Mouse (Mus musculus): ENCODE data around the gene Als2cr12. TPM values are rescaled to one million over a fixed set of nuclear protein-coding genes. Genes with fewer than 3 reads are reported as not detected.
"Not testable (repeated sequence)": the region's sequence is repeated elsewhere in the genome, so short reads cannot be mapped to it uniquely, and the experiment has no call there.

The Als2cr12 gene
- polyA plus RNA-seq, 1 experiment from 2014 or later = not detected

GRCm38 (mm10) chr1:58700580-58701162, 4.9 kb upstream of the Als2cr12 start:
- not testable (repeated sequence) for ATAC-seq (ENCODE audit: low FRiP score)

GRCm38 (mm10) chr1:58699988-58700387, 4.2 kb upstream of the Als2cr12 start:
- Histone ChIP-seq H3K9ac (ENCODE audit: low read depth, low read length) (no peak overlapping the region), H3K27ac (ENCODE audit: low read depth, low read length) (no peak overlapping the region), H3K27me3 (ENCODE audit: control insufficient read depth, insufficient read depth, low read length) (no peaks in the 10 kb centered on the region), H3K4me3 (ENCODE audit: low read depth, low read length) (no peak overlapping the region), H3K9me3 (ENCODE audit: control insufficient read depth, low read length) (no peaks in the 10 kb centered on the region), H3K4me1 (replicated peaks; ENCODE audit: control insufficient read depth, insufficient read depth, low read length) (no peaks in the 10 kb centered on the region), H3K36me3 (ENCODE audit: control insufficient read depth, insufficient read depth, low read length) (no peaks in the 10 kb centered on the region), H3K4me2 (replicated peaks; ENCODE audit: low read depth, low read length) (no peak overlapping the region)
- ATAC-seq (ENCODE audit: low FRiP score) (no peak), DNase-seq (ENCODE audit: low spot score) (no peak)
- 69% methylated on average over 3 of the region's 3 CpGs for WGBS

More at GRCm38 (mm10) chr1:58700580-58701162, 4.9 kb upstream of the Als2cr12 start:
- not testable (repeated sequence) for H3K9me3 ChIP-seq (ENCODE audit: control insufficient read depth, low read length); H3K36me3 ChIP-seq (ENCODE audit: control insufficient read depth, insufficient read depth, low read length); H3K27ac ChIP-seq (ENCODE audit: low read depth, low read length); H3K4me1 ChIP-seq (replicated peaks; ENCODE audit: control insufficient read depth, insufficient read depth, low read length); H3K27me3 ChIP-seq (ENCODE audit: control insufficient read depth, insufficient read depth, low read length); H3K9ac ChIP-seq (ENCODE audit: low read depth, low read length); DNase-seq (ENCODE audit: low spot score); H3K4me3 ChIP-seq (ENCODE audit: low read depth, low read length); H3K4me2 ChIP-seq (replicated peaks; ENCODE audit: low read depth, low read length)
- 85% methylated on average over 4 of the region's 5 CpGs for WGBS

GRCm38 (mm10) chr1:58698781-58699180, 3.0 kb upstream of the Als2cr12 start:
- no peak for ATAC-seq (ENCODE audit: low FRiP score)
- H3K4me3 ChIP-seq (ENCODE audit: low read depth, low read length) = no peak overlapping the region
- 82% methylated on average over 4 of the region's 4 CpGs for WGBS
- H3K9ac ChIP-seq (ENCODE audit: low read depth, low read length) = no peak overlapping the region
- no peak overlapping the region for H3K27ac ChIP-seq (ENCODE audit: low read depth, low read length)
- H3K27me3 ChIP-seq (ENCODE audit: control insufficient read depth, insufficient read depth, low read length) = no peaks in the 10 kb centered on the region
- no peak for DNase-seq (ENCODE audit: low spot score)
- no peaks in the 10 kb centered on the region for H3K9me3 ChIP-seq (ENCODE audit: control insufficient read depth, low read length)
- H3K4me1 ChIP-seq (replicated peaks; ENCODE audit: control insufficient read depth, insufficient read depth, low read length) = no peaks in the 10 kb centered on the region
- no peak overlapping the region for H3K4me2 ChIP-seq (replicated peaks; ENCODE audit: low read depth, low read length)
- H3K36me3 ChIP-seq (ENCODE audit: control insufficient read depth, insufficient read depth, low read length) = no peaks in the 10 kb centered on the region

GRCm38 (mm10) chr1:58697607-58698006, 1.8 kb upstream of the Als2cr12 start:
- WGBS = 55% methylated on average over 1 of the region's 1 CpGs
- not testable (repeated sequence) for H3K9ac ChIP-seq (ENCODE audit: low read depth, low read length); ATAC-seq (ENCODE audit: low FRiP score); H3K27me3 ChIP-seq (ENCODE audit: control insufficient read depth, insufficient read depth, low read length); H3K9me3 ChIP-seq (ENCODE audit: control insufficient read depth, low read length); DNase-seq (ENCODE audit: low spot score); H3K36me3 ChIP-seq (ENCODE audit: control insufficient read depth, insufficient read depth, low read length); H3K27ac ChIP-seq (ENCODE audit: low read depth, low read length); H3K4me1 ChIP-seq (replicated peaks; ENCODE audit: control insufficient read depth, insufficient read depth, low read length); H3K4me3 ChIP-seq (ENCODE audit: low read depth, low read length); H3K4me2 ChIP-seq (replicated peaks; ENCODE audit: low read depth, low read length)

GRCm38 (mm10) chr1:58693696-58694095, 2.1 kb downstream of the Als2cr12 start:
- 67% methylated on average over 1 of the region's 1 CpGs for WGBS
- H3K36me3 ChIP-seq (ENCODE audit: control insufficient read depth, insufficient read depth, low read length) = no peaks in the 10 kb centered on the region
- no peak for DNase-seq (ENCODE audit: low spot score)
- H3K4me2 ChIP-seq (replicated peaks; ENCODE audit: low read depth, low read length) = no peak overlapping the region
- no peak overlapping the region for H3K9ac ChIP-seq (ENCODE audit: low read depth, low read length)
- no peak for ATAC-seq (ENCODE audit: low FRiP score)
- H3K27ac ChIP-seq (ENCODE audit: low read depth, low read length) = no peak overlapping the region
- H3K4me1 ChIP-seq (replicated peaks; ENCODE audit: control insufficient read depth, insufficient read depth, low read length) = no peaks in the 10 kb centered on the region
- no peak overlapping the region for H3K4me3 ChIP-seq (ENCODE audit: low read depth, low read length)
- H3K9me3 ChIP-seq (ENCODE audit: control insufficient read depth, low read length) = no peaks in the 10 kb centered on the region
- H3K27me3 ChIP-seq (ENCODE audit: control insufficient read depth, insufficient read depth, low read length) = no peaks in the 10 kb centered on the region

GRCm38 (mm10) chr1:58691718-58692117, 4.1 kb downstream of the Als2cr12 start:
- ATAC-seq (ENCODE audit: low FRiP score); H3K27ac ChIP-seq (ENCODE audit: low read depth, low read length); H3K4me2 ChIP-seq (replicated peaks; ENCODE audit: low read depth, low read length); H3K9me3 ChIP-seq (ENCODE audit: control insufficient read depth, low read length); H3K36me3 ChIP-seq (ENCODE audit: control insufficient read depth, insufficient read depth, low read length); H3K9ac ChIP-seq (ENCODE audit: low read depth, low read length); DNase-seq (ENCODE audit: low spot score); H3K4me3 ChIP-seq (ENCODE audit: low read depth, low read length); H3K4me1 ChIP-seq (replicated peaks; ENCODE audit: control insufficient read depth, insufficient read depth, low read length); H3K27me3 ChIP-seq (ENCODE audit: control insufficient read depth, insufficient read depth, low read length): not testable (repeated sequence)
- WGBS = 63% methylated on average over 1 of the region's 1 CpGs

- WGBS = 45% methylated on average over 2 of the region's 3 CpGs
- H3K9me3 ChIP-seq (ENCODE audit: control insufficient read depth, low read length); ATAC-seq (ENCODE audit: low FRiP score); H3K27ac ChIP-seq (ENCODE audit: low read depth, low read length); H3K4me1 ChIP-seq (replicated peaks; ENCODE audit: control insufficient read depth, insufficient read depth, low read length); H3K9ac ChIP-seq (ENCODE audit: low read depth, low read length); H3K27me3 ChIP-seq (ENCODE audit: control insufficient read depth, insufficient read depth, low read length); H3K4me2 ChIP-seq (replicated peaks; ENCODE audit: low read depth, low read length); DNase-seq (ENCODE audit: low spot score); H3K36me3 ChIP-seq (ENCODE audit: control insufficient read depth, insufficient read depth, low read length); H3K4me3 ChIP-seq (ENCODE audit: low read depth, low read length): not testable (repeated sequence)
These were observed 4.8 kb downstream of the Als2cr12 start for GRCm38 (mm10) chr1:58690834-58691488.

GRCm38 (mm10) chr1:58690006-58690744, 5.6 kb downstream of the Als2cr12 start:
- Histone ChIP-seq H3K9me3 (ENCODE audit: control insufficient read depth, low read length) (no peaks in the 10 kb centered on the region), H3K27me3 (ENCODE audit: control insufficient read depth, insufficient read depth, low read length) (no peaks in the 10 kb centered on the region), H3K9ac (ENCODE audit: low read depth, low read length) (no peak overlapping the region), H3K4me2 (replicated peaks; ENCODE audit: low read depth, low read length) (no peak overlapping the region), H3K27ac (ENCODE audit: low read depth, low read length) (no peak overlapping the region), H3K36me3 (ENCODE audit: control insufficient read depth, insufficient read depth, low read length) (no peaks in the 10 kb centered on the region), H3K4me3 (ENCODE audit: low read depth, low read length) (no peak overlapping the region), H3K4me1 (replicated peaks; ENCODE audit: control insufficient read depth, insufficient read depth, low read length) (no peaks in the 10 kb centered on the region)
- WGBS = 64% methylated on average over 6 of the region's 6 CpGs
- no peak for DNase-seq (ENCODE audit: low spot score)
- no peak for ATAC-seq (ENCODE audit: low FRiP score)
